Mouse (Mus musculus): ENCODE results near the gene Cnot11. TPM values are rescaled to one million over a fixed set of nuclear protein-coding genes. Genes with fewer than 3 reads are reported as not detected.

The Cnot11 gene
- polyA plus RNA-seq, 1 experiment from 2014 or later: 10.0 TPM

- H3K4me2 ChIP-seq (replicated peaks; ENCODE audit: low read depth, low read length): no peak overlapping the region
- ATAC-seq (no peak), DNase-seq (ENCODE audit: low spot score) (peak; percentile 17)
- TF ChIP-seq EP300 (IDR thresholded peaks at IDR 0.05) (no peak), CTCF (IDR thresholded peaks at IDR 0.05) (no peak)
- H3K36me3 ChIP-seq (ENCODE audit: insufficient read depth, low read length): no peaks in the 10 kb centered on the region
- H3K4me3 ChIP-seq (ENCODE audit: low read depth, low read length): no peak overlapping the region
- 72% methylated on average over 17 of the region's 17 CpGs for WGBS
- no peak overlapping the region for H3K9ac ChIP-seq (replicated peaks; ENCODE audit: low read depth)
- H3K9me3 ChIP-seq (ENCODE audit: low read length): no peaks in the 10 kb centered on the region
- no peaks in the 10 kb centered on the region for H3K27me3 ChIP-seq (replicated peaks; ENCODE audit: insufficient read depth, low read length)
- H3K27ac ChIP-seq (ENCODE audit: low read length): no peak overlapping the region
- no peaks in the 10 kb centered on the region for H3K4me1 ChIP-seq (ENCODE audit: insufficient read depth, low read depth, low read length)
Measured at GRCm38 (mm10) chr1:39502817-39503633, 31.8 kb upstream of the Cnot11 start.

DNA sequence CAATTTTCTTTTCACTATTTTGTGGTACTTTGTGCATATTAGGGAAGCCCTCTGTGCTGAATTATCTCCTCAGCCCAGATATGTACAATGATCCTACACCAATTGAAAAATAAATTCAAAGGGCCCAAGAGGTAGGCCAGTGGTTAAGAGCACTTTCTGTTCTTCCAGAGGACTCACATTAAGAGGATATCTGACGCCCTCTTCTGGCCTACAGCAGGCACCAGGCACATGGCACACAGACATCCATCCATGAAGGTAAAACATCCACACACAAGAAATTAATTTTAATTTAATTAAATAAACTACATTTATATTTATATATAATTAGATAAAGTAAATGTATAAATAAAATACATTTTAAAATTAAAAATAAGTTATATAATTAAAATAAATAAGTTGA is 30.5 kb upstream of the Cnot11 start:
- Histone ChIP-seq H3K9me3 (ENCODE audit: low read length) (no peaks in the 10 kb centered on the region), H3K4me2 (replicated peaks; ENCODE audit: low read depth, low read length) (no peak overlapping the region), H3K4me3 (ENCODE audit: low read depth, low read length) (no peak overlapping the region), H3K9ac (replicated peaks; ENCODE audit: low read depth) (no peak overlapping the region), H3K36me3 (ENCODE audit: insufficient read depth, low read length) (no peaks in the 10 kb centered on the region), H3K27ac (ENCODE audit: low read length) (no peak overlapping the region), H3K27me3 (replicated peaks; ENCODE audit: insufficient read depth, low read length) (no peaks in the 10 kb centered on the region), H3K4me1 (ENCODE audit: insufficient read depth, low read depth, low read length) (no peaks in the 10 kb centered on the region)
- ATAC-seq (0 out of 2 replicates have a peak, but pooled peaks have one; percentile 47), DNase-seq (ENCODE audit: low spot score) (peak; percentile 71)
- TF ChIP-seq CTCF (IDR thresholded peaks at IDR 0.05) (peak; percentile 76), EP300 (IDR thresholded peaks at IDR 0.05) (no peak)
- 7% methylated on average over 1 of the region's 1 CpGs for WGBS

- Histone ChIP-seq H3K4me2 (replicated peaks; ENCODE audit: low read depth, low read length) (no peak overlapping the region), H3K27ac (ENCODE audit: low read length) (no peak overlapping the region), H3K27me3 (replicated peaks; ENCODE audit: insufficient read depth, low read length) (no peaks in the 10 kb centered on the region), H3K4me1 (ENCODE audit: insufficient read depth, low read depth, low read length) (no peaks in the 10 kb centered on the region), H3K4me3 (ENCODE audit: low read depth, low read length) (no peak overlapping the region), H3K36me3 (ENCODE audit: insufficient read depth, low read length) (no peaks in the 10 kb centered on the region), H3K9me3 (ENCODE audit: low read length) (no peaks in the 10 kb centered on the region), H3K9ac (replicated peaks; ENCODE audit: low read depth) (no peak overlapping the region)
- TF ChIP-seq CTCF (IDR thresholded peaks at IDR 0.05): no peak
- WGBS: 43% methylated on average over 9 of the region's 9 CpGs
- DNase-seq (ENCODE audit: low spot score) (no peak), ATAC-seq (no peak)
Measured at GRCm38 (mm10) chr1:39505600-39505999, 29.2 kb upstream of the Cnot11 start.

- H3K27ac ChIP-seq (ENCODE audit: low read length): no peak overlapping the region
- no peak overlapping the region for H3K4me2 ChIP-seq (replicated peaks; ENCODE audit: low read depth, low read length)
- no peak for TF ChIP-seq CTCF (IDR thresholded peaks at IDR 0.05)
- no peak for TF ChIP-seq EP300 (IDR thresholded peaks at IDR 0.05)
- H3K27me3 ChIP-seq (replicated peaks; ENCODE audit: insufficient read depth, low read length): no peaks in the 10 kb centered on the region
- no peaks in the 10 kb centered on the region for H3K4me1 ChIP-seq (ENCODE audit: insufficient read depth, low read depth, low read length)
- ATAC-seq (no peak), DNase-seq (ENCODE audit: low spot score) (no peak)
- H3K9ac ChIP-seq (replicated peaks; ENCODE audit: low read depth): no peak overlapping the region
- WGBS: 77% methylated on average over 8 of the region's 8 CpGs
- no peaks in the 10 kb centered on the region for H3K9me3 ChIP-seq (ENCODE audit: low read length)
- H3K36me3 ChIP-seq (ENCODE audit: insufficient read depth, low read length): no peaks in the 10 kb centered on the region
- no peak overlapping the region for H3K4me3 ChIP-seq (ENCODE audit: low read depth, low read length)
Measured at GRCm38 (mm10) chr1:39511775-39512174, 23.0 kb upstream of the Cnot11 start.

DNA sequence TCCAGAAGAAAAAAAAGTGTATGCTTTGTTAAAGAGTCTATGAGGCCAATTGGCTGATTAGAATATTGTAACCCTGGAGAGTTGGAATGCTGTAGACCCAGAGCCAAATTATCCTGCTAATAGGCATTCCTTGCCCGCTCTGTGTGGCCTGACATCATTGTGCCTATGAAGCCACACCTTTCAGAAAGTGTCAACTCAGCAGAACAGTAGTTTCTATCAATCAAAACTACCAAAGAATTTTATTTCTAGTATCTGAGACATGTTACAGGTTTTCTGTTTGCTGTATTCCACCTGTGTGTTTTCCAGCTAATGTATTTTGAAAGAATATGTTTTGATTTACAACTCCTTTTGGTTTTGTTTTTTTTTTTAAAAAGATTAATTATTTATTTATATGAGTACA is 22.6 kb upstream of the Cnot11 start:
- Histone ChIP-seq H3K4me1 (ENCODE audit: insufficient read depth, low read depth, low read length) (no peaks in the 10 kb centered on the region), H3K9me3 (ENCODE audit: low read length) (no peaks in the 10 kb centered on the region), H3K36me3 (ENCODE audit: insufficient read depth, low read length) (no peaks in the 10 kb centered on the region), H3K9ac (replicated peaks; ENCODE audit: low read depth) (no peak overlapping the region), H3K4me3 (ENCODE audit: low read depth, low read length) (no peak overlapping the region), H3K27ac (ENCODE audit: low read length) (no peak overlapping the region), H3K27me3 (replicated peaks; ENCODE audit: insufficient read depth, low read length) (no peaks in the 10 kb centered on the region), H3K4me2 (replicated peaks; ENCODE audit: low read depth, low read length) (no peak overlapping the region)
- no peak for ATAC-seq
- 81% methylated on average over 1 of the region's 1 CpGs for WGBS
- TF ChIP-seq EP300 (IDR thresholded peaks at IDR 0.05) (no peak), CTCF (IDR thresholded peaks at IDR 0.05) (no peak)
- DNase-seq (ENCODE audit: low spot score): no peak

DNA sequence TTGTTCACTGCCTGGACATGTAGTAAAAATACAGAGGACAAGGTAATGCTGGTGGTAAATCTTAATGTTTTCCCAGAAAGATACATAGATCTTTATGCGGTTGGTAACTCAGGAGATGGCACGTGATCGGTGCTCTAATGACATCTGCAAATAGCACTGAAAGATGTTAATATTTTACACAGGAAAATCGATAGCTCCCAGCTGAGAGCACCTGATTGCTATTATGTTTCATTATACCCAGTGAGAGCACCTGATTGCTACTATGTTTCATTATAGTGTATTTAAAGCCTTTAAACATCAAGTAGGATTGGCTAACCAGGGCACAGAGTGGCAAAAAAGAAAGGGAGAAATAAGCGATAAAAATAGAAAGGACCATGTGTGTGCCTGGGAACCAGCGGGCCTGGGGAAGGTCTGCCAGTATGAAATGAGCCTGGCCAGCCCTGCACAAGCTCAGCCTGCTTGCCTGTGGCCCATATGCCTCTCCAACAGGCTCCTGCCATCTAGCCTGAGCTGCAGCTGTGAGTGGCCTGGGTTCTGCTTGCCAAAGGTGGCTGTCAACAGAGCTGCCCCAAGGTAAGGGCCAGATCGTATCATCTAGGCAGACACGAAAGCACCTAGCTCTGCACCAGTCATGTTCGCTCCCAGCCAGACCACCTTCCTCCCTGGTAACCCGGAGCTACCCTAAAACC is 19.3 kb upstream of the Cnot11 start:
- Histone ChIP-seq H3K27ac (ENCODE audit: low read length) (no peak overlapping the region), H3K36me3 (ENCODE audit: insufficient read depth, low read length) (no peaks in the 10 kb centered on the region), H3K4me2 (replicated peaks; ENCODE audit: low read depth, low read length) (no peak overlapping the region), H3K4me1 (ENCODE audit: insufficient read depth, low read depth, low read length) (no peaks in the 10 kb centered on the region), H3K9me3 (ENCODE audit: low read length) (no peaks in the 10 kb centered on the region), H3K27me3 (replicated peaks; ENCODE audit: insufficient read depth, low read length) (no peaks in the 10 kb centered on the region), H3K4me3 (ENCODE audit: low read depth, low read length) (no peak overlapping the region), H3K9ac (replicated peaks; ENCODE audit: low read depth) (no peak overlapping the region)
- ATAC-seq (no peak), DNase-seq (ENCODE audit: low spot score) (no peak)
- WGBS: 82% methylated on average over 10 of the region's 10 CpGs
- TF ChIP-seq EP300 (IDR thresholded peaks at IDR 0.05) (no peak), CTCF (IDR thresholded peaks at IDR 0.05) (no peak)

Measured in lung, postnatal 0 days (tissue).